Mouse (Mus musculus): ENCODE results near the gene Epha1.

DNA sequence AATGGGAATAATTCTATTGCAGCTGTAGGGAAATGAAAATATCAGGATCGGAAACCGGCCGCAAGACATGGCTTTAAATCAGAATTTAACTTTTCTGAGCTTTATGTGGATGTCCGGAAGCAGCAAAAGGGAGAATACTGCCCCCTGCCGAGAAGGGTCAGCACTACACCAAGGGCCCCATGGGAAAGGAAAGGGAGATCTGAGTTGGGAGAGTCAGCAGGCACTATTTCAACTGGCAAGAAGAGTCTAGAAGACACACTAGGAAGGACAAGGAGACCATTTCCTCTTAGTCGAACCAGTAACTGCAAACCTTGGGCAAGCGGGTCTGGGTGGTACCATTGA lies 47.8 kb downstream of the Epha1 start:
- no peak for TF ChIP-seq POLR2AphosphoS2 (IDR thresholded peaks at IDR 0.05; ENCODE audit: low read depth, low read length)
- TF ChIP-seq CTCF (conservative IDR thresholded peaks at IDR 0.05 in 1 of 2, IDR thresholded peaks at IDR 0.05 in 1 of 2; ENCODE audit: low read depth in 2 of 2, low read length in 2 of 2): peak; percentile 85 to 93
- TF ChIP-seq MEF2A (IDR thresholded peaks at IDR 0.05; ENCODE audit: borderline replicate concordance, low read depth, low read length): no peak

Measured in CH12.LX (cell line).